Mouse (Mus musculus) adrenal gland, postnatal 25 days (tissue): ENCODE results near the gene Ndufb2. TPM values are rescaled to one million over a fixed set of nuclear protein-coding genes. Genes with fewer than 3 reads are reported as not detected.

ENCODE experiments used
- DNase-seq: peaks from one replicate; pipeline ENCODE4 v3.0.0; 2021; ENCODE audit warnings: mixed read lengths
- total RNA-seq: library from RNA; stranded (reverse); gene quantifications from 2 replicates; pipeline ENCODE4 v1.2.3, GENCODE M21; 2021

Ndufb2 gene
- total RNA-seq, 1 experiment from 2014 or later, result 208 TPM

GRCm38 (mm10) chr6:39580558-39580957 lies 11.8 kb upstream of the Ndufb2 start:
- DNase-seq, result no peak

- no peak for DNase-seq
Measured at GRCm38 (mm10) chr6:39581087-39581784, 11.1 kb upstream of the Ndufb2 start.

GRCm38 (mm10) chr6:39585517-39585916 lies 6.9 kb upstream of the Ndufb2 start, which contains the start of gene Gm42420:
TSS of gene Gm42420 (plus strand) at chr6:39585753.
- DNase-seq, result no peak

- no peak for DNase-seq
Measured at GRCm38 (mm10) chr6:39591481-39591880, 893 bp upstream of the Ndufb2 start.

- DNase-seq, result no peak
Measured at GRCm38 (mm10) chr6:39600851-39601250, 8.5 kb downstream of the Ndufb2 start.

- DNase-seq, result no peak
Measured at GRCm38 (mm10) chr6:39601828-39602227, 9.5 kb downstream of the Ndufb2 start.

GRCm38 (mm10) chr6:39604565-39604964 lies 12.2 kb downstream of the Ndufb2 start:
- DNase-seq, result no peak

GRCm38 (mm10) chr6:39606056-39606455 lies 13.7 kb downstream of the Ndufb2 start:
- no peak for DNase-seq

- no peak for DNase-seq
Measured at GRCm38 (mm10) chr6:39606862-39607261, 14.5 kb downstream of the Ndufb2 start.

GRCm38 (mm10) chr6:39607365-39607764 lies 15.0 kb downstream of the Ndufb2 start:
- DNase-seq, result no peak

- DNase-seq, result no peak
Measured at GRCm38 (mm10) chr6:39610207-39610606, 17.8 kb downstream of the Ndufb2 start.

GRCm38 (mm10) chr6:39611296-39611695 lies 18.9 kb downstream of the Ndufb2 start:
- no peak for DNase-seq

Other genes with a start within 250 kb of the Ndufb2 start
- 29.0 and 40.6 TPM in 2 replicates for gene Slc37a3, start 214.9 kb upstream of the Ndufb2 start, total RNA-seq
- gene Rab19, start 211.4 kb upstream of the Ndufb2 start, total RNA-seq, result 0.52 and 1.2 TPM in 2 replicates
- 70.6 and 103 TPM in 2 replicates for gene Mkrn1, start 172.1 kb upstream of the Ndufb2 start, total RNA-seq
- gene Dennd2a, start 34.7 kb upstream of the Ndufb2 start, total RNA-seq, result 10.8 and 11.9 TPM in 2 replicates
- 20.7 and 31.5 TPM in 2 replicates for gene Adck2, start 18.7 kb upstream of the Ndufb2 start, total RNA-seq
- gene Gm42420, start 6.8 kb upstream of the Ndufb2 start, total RNA-seq, result 2.2 TPM in 1 of 2 replicates, not detected in the other
- 35.1 and 43.4 TPM in 2 replicates for gene Braf, start 132.9 kb downstream of the Ndufb2 start, total RNA-seq
- gene Mrps33, start 218.4 kb downstream of the Ndufb2 start, total RNA-seq, result 71.2 and 76.7 TPM in 2 replicates